Mouse (Mus musculus): ENCODE measurements around the gene Phpt1. TPM values are rescaled to one million over a fixed set of nuclear protein-coding genes. Genes with fewer than 3 reads are reported as not detected.
"Not testable (repeated sequence)": the region's sequence is repeated elsewhere in the genome, so short reads cannot be mapped to it uniquely, and the experiment has no call there.

Gene Phpt1
- total RNA-seq, 2 experiments from 2014 or later, result 62.5 to 68.3 TPM

DNA sequence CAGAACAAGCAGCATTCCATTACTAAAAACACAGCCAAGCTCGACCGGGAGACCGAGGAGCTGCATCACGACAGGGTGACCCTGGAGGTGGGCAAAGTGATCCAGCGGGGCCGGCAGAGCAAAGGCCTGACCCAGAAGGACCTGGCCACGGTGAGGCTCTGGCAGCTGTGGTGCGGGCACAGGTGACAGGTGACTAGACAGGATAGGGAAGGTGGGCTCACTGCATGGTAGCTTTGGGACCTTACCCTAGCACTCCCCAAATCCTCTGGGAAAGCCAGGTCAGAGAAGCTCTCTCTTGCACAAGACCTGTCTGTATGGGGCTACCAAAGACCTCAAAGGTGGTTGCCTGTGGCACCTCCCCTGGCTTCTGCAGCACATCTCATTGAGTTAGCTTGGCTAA lies 14.5 kb downstream of the Phpt1 start:
- DNase-seq, result peak in 1 of 2 experiments; percentile 2

DNA sequence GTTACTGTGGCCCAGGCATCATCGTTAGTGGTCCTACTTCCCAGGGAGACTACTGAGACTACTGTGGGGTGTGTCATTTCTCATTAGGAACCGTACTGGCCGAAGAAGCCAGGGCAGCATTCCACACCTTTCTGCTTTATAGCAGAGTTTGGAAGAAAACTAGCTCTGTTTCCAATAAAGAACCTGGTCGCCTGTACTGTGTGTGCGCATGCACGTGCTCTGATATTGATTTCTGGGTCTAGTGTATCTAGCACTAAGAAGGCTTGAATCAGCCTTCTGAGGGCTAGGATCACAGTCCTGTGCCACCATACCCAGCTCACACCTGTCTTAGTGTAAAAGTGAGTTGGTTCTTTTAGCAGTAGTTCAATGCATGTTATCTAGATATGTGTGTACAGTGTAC lies 16.2 kb downstream of the Phpt1 start:
- no peak for DNase-seq

DNA sequence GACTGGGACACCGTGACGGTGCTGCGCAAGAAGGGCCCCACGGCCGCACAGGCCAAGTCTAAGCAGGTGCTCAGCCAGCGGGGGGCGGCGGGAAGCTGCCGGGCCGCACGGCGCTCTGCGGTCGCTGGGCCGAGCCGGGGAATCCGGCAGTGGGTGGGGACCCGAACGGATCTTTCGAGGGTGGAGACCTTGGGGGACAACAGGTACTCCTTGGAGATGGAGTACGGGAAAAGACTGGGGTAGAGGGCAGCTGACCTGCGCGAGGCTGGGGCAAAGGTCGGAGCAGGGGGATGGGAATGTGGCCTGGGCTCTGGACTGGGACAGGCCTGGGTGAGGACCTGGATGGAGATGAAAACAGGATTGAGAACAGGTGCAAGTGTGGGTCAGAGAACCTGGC lies 17.1 kb downstream of the Phpt1 start:
- DNase-seq, result no peak

DNA sequence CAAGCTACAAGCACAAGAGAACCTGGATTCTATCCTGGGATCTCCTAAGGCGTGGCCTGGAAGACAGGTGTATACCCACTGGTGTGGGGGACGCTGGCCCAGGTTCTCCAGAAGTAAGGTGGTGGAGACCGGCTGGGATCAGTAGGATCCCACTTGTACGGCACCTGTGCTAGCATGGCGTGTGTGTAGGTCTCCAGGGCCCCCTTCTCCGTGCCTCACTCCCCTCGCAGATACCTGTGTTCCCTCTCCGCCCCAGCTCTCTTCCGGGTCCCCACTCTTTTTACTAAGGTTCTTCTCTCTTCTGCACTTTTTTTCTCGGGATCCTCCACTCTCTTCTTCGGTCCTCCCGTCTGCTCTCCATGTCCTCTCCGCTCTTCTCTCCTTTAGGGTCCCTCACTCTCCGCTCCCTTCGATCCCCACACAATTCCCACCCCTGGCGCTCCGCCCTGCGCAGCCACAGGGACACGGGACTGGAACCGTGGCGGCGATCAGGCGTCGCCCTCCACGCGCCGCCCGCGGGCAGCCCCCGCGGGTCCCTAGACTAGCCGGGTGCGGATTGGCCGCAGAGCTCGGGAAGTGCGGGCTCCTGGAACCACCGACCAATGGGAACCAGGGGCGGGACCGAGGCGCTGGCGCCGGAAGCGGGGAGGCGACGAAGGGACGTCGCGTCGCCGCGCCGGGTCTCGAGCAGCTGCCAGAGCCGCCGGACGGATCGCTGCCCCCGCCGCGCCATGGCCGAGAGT lies 17.6 kb downstream of the Phpt1 start, which contains the start of gene Edf1:
Gene Edf1 (plus strand): TSS at position 627 of the 743 bp plus-strand sequence.
- DNase-seq, result peak; percentile 95 to 96

DNA sequence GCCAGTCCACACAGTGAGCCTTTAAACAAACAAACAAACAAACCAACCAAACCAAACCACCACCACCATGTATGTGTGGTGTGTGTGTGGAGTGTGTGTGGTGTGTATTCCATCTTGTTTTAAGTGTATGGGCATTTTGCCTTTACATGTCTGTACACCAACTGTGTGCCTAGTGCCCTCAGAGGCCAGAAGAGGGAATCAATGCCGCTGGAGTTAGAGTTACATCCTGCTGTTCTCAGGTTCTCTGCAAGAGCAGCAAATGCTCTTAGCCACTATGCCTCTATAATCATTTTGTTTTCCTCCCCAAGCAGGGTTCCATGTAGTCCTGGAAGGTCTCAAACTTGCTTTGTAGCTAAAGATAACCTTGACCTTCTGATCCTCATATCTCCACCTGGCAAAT lies 18.7 kb downstream of the Phpt1 start:
- no peak for DNase-seq

DNA sequence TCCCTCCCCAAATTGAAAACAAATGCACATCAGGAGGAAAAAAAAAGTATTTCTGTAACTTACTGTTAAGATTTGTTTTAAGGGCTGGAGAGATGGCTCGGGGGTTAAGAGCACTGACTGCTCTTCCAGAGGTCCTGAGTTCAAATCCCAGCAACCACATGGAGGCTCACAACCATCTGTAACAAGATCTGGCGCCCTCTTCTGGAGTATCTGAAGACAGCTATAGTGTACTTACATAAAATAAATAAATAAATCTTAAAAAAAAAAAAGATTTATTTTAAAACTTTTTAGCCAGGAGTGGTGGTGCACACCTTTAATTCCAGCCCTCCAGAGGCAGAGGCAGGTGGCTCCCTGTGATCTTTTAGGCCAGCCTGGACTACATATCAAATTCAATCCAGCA lies 19.5 kb downstream of the Phpt1 start:
- DNase-seq, result not testable (repeated sequence)

DNA sequence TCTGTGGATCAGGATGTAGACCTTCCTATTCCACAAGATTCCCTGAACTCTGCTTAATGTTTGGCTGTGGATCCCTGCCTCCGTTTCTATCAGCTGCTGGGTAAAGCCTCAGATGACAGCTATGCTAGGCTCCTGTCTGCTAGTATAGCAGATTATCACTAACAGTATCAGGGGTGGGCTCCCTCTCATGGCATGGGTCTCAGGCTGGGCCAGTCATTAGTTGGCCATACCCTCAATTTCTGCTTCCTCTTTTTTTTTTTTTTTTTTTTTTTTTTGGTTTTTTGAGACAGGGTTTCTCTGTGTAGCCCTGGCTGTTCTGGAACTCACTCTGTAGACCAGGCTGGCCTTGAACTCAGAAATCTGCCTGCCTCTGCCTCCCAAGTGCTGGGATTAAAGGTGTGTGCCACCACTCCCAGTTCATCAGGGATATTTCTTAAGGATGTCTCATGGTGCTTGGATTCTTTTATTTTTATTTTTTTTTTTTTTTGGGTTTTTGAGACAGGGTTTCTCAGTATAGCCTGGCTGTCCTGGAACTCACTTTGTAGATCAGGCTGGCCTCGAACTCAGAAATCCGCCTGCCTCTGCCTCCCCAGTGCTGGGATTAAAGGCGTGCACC lies 21.7 kb downstream of the Phpt1 start:
- DNase-seq, result not testable (repeated sequence)

DNA sequence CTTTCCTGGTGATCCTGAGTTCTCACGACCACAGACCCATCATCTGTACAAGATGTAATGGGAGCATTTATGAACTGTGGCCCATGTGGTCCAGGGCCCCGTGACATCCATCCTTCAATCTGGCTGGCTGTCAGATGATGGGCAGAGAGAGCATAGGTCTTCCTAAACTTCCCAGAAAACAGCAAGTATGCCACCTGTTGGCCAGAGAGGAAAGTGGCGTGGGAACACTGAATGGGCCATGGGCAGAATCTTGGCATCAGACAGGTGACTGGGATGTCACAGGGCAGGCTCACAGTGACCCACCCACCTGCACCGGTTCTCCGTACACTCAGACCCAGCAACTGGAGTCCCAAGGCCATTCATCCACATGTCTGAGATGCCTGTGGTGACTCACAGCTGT lies 23.8 kb downstream of the Phpt1 start:
- DNase-seq, result no peak

DNA sequence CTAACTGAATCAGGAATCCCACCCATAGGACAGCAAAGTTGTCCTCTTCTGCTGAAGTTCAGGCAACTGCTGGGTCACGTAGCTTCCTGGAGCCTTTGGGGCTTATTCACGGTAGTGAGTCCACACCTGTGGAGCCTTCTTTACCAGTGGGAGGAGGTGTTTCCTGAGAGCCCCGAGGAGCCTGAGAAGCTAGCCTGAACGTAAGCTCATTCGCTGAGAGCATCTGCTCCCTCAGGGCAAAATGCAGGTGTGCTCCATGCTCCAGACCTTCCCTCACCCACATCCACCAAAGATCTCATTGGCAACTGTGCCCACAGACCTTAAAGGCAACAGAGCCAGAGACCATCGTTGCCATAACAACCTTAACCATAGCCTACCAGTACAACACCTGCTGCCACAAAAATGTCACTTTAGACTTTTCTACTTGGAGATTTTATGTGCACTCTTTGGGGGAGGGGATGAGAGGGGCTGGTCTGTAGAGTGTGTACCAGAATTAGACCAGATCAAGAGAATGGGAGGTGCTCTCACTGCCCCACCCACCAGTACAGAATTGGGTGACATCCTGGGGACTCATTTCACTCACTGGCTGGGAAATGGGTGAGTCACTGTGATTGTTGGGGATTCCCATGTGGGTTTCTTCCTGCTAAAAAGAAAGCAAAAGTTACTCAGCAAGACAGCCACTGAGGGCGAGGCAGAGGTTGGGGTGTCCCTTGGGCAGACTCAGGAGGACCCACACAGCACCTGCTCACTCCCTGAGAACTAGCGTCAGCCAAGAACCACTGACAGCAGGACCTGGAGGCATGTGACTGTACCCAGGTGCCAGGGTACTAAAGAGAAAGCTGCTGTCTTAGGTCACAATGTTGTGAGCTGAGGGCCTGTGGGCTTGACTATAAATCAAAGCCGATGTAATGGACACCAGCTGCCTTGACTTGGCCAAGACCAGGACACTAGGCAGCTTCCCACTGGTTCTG lies 25.7 kb downstream of the Phpt1 start:
- DNase-seq, result no peak

DNA sequence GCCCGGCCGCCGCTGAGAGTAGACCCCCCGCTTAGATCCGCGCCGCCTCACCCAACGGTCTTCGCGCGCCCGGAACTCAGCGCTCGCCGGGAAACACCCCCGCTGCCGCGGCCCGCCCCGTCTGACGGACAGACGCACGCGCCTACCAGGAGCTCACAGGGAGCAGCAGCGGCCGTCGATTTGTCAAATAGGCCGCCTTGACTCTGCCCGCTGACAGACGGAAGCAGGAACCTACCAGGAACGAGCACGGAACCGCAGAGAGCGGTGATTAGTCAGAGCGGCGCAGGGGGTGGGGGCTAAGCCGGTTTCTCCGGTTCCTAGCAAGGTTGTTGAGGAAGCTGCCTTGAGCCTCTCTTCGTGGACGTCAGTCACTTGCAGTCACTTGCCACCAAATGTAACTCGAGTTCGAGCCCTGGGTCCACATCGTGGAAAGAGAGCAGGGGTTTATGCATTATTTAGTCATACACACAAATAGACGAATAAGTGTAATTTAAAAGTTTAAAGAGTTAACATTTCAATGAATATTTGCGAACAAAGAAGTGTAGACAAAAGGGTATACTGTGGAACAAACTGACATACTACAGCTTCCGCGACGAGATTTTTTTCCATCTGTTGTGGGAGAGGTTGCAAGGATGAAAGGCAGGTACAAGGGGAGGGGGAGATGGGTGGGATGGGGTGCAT lies 28.1 kb downstream of the Phpt1 start, which contains the start of gene Traf2:
Gene Traf2 (minus strand): TSS at position 130 of the 681 bp plus-strand sequence.
- peak; percentile 98 for DNase-seq

DNA sequence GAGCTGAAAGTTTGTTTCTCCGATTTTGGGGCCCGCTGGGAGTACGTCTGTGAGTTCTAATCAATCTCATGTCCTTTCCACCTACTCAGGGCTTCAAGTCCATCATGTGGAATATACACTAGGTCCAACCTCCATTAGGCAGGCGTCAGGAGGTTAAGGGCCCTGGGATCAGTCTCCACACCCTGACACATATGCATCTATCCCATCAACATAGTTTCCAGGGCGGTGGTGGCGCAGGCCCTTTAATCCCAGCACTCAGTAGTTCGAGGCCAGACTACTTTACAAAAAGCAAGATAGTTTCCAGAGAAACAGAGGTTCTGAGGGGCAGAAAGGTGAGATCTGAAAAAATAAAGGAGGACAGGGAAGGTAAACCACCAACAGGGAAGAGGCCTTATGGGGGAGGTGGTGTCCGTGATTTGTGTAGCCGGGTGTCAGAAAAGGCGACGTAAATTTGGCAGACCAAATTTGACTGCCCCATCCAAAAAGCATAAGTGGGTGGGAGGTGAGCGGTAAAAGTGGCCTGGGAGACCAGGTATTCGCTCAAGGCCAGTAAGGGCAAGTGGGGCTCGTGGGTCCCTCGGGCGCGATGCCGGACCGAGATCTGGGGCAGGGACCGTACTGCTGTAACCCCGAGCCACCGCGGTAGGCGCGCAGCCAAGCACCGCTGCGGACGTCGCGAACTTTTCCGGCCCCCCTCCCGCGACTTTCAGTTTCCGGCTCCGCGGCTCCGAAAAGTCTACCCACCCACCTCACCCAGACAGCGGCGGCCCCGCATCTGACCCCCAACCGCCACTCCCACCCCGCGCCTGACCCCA lies 28.8 kb downstream of the Phpt1 start:
- DNase-seq, result no peak

DNA sequence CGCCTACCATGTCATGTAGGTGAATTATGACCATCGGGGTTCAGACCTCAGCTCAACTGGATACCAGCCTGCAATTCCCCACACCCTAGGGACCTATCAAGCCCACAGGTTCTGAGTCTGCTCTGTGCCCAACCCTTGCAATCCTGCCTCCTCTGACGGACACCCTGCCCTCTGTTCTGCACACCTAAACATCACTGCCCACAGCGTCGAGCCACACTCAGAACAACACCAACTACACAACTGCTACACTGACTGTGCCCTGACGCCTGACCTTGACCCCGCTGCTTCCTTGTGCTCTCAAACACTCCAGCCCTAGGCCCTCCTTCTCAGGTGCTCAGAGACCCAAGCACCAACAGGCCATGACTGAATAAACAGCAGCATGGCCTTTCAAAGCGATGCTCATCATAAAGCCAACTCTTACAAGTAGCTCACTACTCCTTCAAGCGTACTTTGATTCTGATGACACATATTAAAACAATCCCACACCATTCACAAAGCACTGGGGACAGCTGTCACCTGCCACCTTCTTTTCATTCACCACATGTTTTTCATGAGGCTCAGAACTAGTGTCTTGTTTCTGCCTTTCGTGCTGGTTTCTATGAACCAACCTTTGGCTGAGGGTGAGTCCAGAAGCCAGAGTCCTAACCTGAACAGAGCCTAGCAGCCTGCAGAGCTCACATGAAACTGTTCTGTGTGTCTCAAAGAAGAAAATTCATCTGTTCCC lies 33.2 kb downstream of the Phpt1 start:
- DNase-seq, result no peak

DNA sequence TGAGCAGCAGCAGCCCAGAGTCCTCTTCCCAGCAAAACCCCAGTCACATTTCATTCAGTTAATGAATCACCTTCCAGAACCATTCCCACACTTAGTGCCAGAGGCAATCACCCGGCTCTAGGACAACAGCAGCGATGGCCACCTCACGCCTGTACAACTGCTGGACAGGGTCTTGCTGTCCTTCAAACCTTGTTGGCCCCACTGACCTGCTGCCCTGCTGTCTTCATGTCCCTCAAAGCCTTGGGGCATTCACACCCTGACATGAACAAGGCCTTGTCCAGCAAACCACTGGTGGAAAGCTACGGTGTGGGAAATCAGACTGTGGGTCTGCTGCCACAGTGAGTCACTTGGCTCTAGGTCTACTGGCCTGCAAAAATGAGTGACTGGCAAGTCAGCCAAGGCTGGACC lies 34.5 kb downstream of the Phpt1 start:
- DNase-seq, result no peak

DNA sequence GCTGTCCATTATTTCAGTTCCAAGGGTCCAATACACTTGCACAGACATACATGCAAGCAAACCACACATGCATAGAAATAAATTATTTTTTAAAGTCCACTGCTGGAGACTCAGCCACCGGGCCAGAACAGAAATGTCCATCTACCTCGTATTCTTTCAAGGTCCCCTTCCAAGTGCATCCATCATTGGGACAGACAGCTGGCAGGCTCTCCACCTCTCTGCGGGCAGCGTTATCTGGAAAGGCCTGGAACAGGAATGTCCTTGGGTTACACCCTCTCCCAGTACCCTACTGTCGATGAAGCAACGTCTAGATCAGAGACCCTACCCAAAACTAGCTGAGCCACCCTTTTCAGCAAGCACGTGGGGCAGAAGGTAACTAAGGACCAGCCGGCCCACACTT lies 38.5 kb downstream of the Phpt1 start:
- DNase-seq, result no peak

DNA sequence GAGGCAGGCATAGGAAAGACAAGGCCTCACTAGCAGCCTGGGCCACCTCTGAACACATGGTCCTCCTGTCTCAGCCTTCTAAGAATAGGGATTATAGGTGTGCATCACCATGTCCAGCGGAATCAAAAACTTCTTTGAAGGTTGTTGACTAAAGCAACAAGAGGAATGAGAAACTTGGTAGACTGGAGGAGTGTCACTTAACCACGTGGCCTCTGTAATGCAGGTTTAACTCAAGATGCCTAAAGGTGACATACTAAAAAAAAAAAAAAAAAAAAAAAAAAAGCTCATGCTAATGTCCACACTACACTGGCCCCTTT lies 40.2 kb downstream of the Phpt1 start:
- DNase-seq, result no peak

DNA sequence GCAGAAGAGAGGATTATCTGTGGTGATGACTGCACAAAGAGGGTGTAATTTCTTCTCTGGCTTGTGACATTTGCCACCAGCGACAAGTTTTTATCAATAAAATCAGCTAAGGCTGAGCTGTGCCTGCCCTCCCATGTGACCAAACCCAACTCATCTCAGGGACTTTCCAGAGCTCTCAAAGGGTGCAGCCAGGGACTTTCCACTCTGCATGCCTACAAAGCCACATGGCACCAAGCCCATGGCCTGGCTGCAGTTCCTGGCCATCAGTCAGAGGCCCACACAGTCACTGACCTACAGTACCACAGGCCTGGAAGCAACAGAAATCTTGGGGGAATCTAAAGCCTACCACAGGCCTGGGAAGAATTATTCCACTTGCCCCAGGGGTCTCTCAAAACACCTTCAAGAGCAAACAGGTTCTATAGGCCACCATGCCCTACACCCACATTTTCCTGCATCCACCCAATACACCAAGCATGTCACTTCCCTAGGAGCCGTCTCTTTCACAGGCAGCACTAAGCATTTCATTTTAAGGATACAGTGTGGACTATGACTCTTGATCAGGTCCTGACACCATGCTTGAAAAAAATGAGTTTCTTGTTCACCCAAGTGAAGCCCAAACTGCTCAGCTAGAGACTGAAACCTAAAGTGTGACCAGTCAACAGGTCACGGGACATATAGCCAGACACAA lies 40.7 kb downstream of the Phpt1 start:
- peak in 1 of 2 experiments; percentile 37 for DNase-seq

DNA sequence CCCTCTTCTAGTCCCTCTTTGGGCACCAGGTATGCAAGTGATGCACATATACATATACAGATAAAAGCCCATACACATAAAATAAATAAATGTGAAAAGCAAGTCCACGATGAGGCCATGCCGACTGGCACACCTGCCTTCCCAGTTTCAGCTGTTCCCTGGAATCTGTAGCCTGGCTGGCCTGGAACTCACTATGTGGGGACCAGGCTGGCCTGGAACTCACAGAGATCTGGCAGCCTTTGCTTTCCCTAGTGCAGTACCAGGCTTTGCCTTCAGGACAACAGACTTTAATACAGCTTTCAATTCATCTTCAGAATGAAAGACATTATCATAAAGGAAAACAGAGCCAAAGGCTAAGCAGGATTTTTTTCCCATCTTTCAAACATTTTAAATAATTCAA lies 41.3 kb downstream of the Phpt1 start:
- no peak for DNase-seq

DNA sequence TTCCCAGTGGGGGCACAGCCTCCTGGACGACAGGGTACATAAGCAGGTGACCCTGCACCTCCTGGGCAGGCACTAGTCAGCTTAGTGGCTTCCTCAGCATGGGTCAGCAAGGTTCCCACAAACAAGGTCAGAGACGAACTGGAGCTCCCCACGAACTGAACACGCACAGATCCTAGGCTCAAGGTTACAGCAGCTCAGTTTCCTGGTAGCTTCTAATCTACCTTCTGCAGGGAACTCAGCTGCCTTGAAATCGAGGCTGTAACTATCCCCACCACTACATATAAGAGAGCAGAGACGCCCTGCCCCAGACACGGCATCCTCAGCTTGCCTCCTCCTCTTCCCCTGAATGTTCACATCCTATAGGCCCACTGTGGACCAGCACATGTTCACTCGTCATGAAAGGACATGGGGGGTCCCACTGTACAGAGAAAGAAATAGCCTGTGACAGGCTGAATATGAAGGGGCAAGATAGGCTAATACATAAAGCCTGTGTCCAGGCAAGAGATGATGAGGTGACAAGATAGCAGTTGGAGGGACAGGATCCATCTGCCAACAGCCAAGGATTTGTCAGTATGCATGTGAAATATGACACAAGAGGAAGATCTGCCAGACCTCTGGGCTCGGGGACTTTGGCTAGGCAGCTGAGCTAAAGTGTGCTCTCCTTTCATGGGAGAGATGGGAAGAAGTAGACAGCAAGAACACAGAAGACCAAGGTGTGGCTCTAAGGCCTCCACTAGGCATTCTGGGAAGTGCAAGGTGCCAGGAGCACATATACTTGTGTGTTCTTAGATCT lies 48.3 kb downstream of the Phpt1 start:
- DNase-seq, result no peak
